Mouse (Mus musculus) right cerebral cortex, adult 2 months (tissue): ENCODE data around the gene Hmgb2.
"Not testable (repeated sequence)": the region's sequence is repeated elsewhere in the genome, so short reads cannot be mapped to it uniquely, and the experiment has no call there.

Source experiments
- DNase-seq, 2 experiments: peaks; one replicate each; pipeline ENCODE4 v3.0.0; 2021 to 2022; ENCODE audit warnings: low spot score in 2 of 2

Gene Hmgb2

DNA sequence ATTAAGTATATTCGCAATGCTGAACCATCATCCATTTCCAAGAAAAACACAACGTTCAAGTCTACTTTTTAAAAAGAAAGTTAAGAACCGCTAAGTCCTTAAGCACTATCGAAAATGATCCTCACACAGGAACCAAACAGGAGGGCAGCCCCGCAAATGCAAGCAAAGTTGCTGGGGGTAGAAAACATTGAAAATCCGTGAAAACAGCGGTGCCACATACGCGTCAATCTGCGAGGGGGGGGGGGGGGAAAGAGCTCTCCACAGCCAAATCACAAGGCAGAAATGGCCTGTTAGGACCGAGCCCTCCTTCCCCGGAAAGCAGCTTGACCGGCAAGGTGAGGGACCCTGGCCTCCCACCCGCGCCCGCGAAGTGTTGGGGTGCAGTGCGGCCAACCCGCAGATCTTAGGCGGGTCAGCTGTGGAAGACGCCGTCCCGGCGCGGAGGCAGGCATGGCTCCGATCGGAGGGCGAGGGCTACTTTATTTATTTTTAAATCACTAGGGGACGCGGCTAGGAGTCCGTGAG lies 854 bp upstream of the Hmgb2 start:
- no peak for DNase-seq

DNA sequence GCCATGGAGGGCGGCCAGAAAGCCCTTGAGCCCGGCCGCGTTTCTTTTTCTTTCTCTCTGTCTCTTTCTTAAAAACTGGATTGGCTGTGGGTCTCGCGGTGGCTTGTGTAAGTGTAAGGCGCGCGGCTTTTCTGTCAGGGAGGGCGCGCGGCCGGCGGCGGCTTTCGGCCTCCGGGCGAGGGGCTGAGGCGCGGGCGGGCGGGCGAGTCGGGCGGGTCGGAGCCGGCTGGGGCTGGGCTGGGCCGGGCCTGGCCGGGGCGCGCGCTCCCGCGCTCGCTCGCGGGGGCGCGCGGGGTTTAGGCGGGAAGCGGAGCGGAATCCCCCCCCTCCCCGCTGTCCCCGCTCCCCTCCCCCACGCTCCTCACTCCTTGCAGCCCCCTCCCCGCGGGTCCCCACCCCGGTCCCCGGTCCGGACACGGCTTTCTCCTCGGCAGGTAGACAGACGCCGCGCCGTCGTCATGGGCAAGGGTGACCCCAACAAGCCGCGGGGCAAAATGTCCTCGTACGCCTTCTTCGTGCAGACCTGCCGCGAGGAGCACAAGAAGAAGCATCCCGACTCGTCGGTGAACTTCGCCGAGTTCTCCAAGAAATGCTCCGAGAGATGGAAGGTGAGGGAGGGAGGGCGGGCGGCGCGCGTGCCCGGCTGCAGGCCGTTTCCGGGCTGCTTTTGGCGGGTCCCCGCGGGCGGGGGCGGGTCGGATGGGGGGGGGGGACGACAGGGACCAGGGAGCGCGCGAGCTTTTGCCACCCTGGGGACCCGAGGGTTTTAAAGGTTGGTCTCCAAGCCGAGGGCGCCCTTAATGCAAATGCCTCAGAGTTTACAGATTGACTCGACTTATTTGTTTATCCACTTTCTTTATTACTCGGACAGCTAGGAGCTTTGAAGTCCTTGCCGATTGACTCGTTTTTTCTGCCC lies 692 bp downstream of the Hmgb2 start:
- DNase-seq, result peak in 1 of 2 experiments; percentile 9

DNA sequence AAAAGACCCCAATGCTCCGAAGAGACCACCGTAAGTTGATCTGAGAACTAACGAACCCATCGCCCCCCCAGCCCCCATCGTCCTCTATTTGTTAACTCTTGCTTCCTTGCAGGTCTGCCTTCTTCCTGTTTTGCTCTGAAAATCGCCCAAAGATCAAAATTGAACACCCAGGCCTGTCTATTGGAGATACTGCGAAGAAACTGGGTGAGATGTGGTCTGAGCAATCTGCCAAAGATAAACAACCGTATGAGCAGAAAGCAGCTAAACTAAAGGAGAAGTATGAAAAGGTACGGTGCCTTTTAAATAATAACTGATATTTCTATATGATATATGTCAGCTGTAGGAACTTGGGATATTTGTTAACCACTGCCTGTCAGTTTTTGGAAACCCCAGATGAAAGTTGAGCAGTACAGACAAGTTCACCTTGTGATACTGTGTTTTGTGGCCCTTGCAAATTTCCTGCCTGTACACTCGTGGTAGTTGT lies 1.5 kb downstream of the Hmgb2 start:
- not testable (repeated sequence) for DNase-seq

DNA sequence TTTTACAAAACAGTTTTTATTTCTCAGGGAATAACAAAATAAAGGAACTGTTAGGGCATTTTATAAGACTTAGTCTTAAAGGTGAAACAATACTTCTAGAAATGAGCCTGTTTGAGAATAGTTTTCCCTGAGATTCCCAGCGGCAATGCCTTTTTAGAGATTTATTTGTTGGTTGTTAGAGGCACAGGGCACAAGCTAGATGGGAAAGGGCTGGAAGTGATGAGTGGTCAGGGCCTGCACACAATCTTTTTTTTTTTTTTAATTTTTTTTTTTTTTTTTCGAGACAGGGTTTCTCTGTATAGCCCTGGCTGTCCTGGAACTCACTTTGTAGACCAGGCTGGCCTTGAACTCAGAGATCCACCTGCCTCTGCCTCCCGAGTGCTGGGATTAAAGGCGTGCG lies 5.0 kb downstream of the Hmgb2 start:
- DNase-seq, result not testable (repeated sequence)

DNA sequence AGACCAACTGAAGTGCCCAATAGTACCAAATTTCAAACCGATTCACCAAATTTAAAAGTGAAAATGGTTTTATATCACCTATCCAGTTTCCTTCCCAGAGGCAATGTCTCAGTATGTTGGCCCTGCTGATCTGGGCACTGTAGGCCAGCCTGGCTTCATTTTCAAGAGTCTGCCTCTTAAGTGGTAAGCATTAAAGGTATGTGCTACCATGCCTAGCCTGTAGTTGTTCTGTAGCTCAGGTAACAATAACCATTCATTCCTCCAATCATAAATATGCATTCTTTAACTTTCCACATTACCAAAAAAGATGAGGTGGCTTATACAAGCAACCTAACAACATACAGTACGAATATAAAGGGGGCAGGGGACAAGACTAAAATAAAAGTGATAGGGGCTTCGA lies 6.0 kb downstream of the Hmgb2 start:
- no peak for DNase-seq

DNA sequence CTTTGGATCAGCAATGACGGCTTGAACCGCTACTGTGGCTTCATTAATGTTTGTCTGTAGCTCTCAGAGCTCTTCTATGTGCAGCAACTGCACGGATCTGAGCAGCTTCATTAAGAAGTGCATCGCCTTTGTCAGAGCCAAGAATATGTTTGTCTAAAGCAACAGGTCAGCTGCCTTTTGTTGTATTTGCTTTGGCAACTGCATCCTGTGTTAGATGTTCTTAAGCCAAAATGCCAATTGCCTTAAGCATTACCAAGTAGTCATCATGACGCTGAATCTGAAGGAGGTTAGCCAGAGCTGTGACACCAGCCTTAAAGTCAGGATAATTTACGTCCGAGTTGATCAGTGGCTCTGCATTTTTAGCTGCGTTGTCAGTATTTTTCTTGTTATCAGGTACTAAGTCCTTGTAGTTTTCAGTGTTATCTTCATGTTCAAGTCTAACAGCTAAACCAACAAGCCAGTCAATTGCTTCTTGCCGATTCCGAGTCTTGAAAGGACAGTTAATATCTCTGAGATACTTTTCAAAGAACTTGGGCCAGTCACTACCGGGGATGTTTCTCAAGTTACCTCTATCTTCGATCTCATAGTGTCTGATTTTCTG lies 8.6 kb downstream of the Hmgb2 start:
- DNase-seq, result no peak

DNA sequence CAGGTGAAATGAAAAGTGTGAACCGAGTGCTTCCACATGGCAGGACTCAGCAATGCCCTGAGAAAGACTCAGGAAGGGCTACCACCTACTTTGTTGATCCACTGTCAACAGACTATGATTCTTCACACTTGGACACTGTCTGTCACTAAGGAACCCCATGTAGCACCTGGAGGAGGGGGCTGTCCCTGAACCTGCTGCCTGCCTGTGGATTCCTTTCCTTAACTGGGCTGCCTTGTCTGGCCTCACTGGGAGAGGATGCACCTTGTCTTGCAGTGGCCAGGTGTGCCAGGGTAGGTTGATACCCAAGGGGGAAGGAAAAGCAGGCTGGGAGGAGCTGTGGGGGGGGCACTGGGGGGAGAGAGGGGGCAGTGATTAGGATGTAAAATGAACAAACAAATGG lies 16.3 kb downstream of the Hmgb2 start:
- DNase-seq, result no peak

DNA sequence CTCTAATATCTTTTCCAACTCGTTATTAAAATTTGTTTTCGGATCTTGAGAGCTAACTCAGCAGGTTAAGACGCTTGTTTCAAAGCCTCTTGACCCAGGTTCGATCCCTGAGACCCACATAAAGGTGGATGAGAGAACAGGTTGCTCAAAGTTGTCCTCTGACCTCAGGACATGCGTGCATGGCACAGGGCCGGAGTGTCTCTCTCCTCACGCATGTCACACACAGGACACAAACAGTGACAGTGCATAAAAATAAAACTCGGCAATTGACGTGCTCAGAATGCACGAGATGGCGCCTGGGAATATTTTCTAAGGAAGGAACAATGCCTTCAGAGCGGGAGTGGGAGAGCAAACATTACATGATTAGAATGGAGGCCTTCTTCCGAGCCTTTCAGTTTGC lies 18.5 kb downstream of the Hmgb2 start:
- no peak for DNase-seq

DNA sequence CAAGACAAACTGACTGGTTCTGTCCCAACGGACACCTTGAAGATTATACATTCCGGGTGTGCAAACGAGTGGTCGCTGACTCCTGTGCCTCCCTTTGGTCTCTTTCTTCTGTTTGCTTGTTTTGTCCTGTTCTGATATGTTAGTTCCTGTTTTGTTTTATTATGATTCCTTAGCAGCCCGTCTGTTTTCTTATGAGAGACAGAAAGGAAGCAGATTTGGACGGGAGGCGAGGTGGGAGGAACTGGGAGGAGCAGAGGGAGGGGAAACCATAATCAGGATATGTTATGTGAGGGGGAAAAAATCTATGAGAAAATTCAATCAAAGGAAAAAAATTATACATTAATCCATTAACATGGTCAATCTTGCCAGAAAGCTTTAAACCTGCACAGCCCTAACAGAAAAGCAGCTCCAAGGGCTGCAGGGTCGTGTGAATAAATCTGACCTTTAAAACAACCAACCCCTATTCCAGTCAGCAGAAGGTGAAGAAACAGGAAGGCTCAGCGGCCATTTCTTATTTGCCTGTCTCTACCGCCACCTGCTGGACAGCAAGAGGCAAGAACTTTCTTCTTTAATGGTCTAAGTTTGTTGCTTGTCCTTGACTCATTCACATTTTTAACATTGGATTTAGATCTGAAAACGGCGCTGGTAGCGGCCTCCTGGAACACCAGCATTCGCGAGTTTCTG lies 19.1 kb downstream of the Hmgb2 start:
- DNase-seq, result peak; percentile 83 to 84

DNA sequence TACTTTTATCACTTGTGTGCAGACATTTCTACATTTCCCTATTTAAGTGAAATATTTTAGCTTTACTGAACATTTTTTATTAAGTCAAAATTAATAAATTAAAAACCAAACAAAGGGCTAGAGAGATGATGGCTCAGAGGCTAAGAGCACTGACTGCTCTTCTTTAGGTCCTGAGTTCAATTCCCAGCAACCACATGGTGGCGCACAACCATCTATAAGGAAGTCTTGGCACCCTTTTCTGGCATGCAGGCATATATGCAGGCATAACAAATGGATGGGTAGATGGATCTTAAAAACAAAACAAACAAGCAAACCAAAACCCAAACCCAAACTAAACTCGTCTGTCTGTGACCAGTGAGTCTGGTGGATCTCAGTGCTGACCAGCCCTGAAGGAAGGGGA lies 20.5 kb downstream of the Hmgb2 start:
- no peak for DNase-seq

DNA sequence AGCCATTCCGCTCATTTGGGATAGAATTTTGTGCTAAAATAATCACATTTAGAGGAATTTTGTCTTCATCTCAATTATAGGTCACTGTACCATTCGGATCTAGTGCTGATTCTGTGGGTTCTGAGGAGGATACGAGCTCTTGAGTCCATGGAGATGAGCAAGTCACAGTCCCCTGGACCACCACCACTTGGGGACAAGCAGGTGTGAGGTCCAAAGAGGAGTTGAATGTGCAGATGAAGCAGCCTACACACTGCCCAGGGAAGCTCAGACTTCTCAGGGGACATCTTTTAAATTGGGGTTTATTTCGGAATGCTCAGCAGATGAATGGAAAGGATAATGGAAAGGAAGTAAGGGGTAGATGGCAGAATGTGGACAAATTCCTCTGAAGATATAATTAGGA lies 21.4 kb downstream of the Hmgb2 start:
- no peak for DNase-seq

DNA sequence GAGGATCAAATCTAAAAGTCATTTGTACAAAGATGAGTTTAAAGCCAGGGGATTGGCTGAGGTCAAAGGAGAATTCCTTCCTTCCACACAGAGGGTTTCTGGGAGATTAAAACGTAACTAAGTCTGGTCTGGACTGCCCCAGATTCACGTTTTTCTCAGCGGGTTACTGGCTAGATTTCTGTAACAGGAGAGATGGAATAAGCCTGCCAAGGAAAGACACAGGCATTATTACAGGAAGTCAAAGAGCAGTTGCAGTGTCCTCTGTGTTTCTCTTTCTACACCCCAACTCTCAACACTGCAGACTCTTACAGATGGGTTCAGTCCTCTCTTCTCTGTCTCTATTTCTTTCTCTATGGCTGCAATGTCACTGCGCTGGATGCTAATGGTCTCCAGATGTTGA lies 22.8 kb downstream of the Hmgb2 start:
- no peak for DNase-seq

DNA sequence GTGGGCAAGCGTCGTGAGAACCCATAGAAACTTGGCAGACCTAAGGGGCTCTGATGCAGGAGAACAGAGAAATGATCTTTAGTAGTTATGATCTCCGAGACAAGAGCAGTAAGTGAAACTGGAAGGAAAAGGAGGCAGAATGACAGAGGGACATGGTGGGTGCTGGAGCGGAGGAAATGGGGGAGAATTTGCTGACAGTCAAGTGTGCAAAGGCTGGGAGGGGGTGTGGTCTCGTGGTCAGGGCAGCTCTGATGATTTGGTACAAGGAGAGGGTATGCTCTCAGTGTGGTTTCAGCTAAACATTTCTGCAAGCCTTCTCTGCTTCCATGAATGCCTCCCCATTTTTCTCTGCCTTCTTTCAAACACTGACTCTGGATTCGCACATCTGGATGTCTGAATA lies 24.5 kb downstream of the Hmgb2 start:
- DNase-seq, result no peak

DNA sequence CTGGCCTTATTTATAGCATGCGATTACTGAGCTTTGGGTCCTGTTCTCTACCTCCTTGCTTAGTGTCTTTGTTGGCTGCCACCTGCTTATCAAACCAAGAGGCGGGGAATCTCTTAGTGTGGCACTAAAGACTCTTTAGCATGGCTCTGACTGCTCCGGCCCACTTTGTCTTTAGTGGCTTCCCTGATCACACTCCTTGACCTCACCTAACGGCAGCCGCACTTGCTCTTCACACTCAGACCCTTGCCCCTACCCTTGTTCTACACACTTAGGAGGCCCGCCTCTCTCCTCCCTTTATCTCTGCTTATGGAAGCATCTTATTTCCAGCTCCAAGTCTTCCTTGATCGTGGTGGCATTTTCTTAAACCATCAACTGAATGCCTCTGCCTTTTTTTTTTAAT lies 26.9 kb downstream of the Hmgb2 start:
- DNase-seq, result no peak

DNA sequence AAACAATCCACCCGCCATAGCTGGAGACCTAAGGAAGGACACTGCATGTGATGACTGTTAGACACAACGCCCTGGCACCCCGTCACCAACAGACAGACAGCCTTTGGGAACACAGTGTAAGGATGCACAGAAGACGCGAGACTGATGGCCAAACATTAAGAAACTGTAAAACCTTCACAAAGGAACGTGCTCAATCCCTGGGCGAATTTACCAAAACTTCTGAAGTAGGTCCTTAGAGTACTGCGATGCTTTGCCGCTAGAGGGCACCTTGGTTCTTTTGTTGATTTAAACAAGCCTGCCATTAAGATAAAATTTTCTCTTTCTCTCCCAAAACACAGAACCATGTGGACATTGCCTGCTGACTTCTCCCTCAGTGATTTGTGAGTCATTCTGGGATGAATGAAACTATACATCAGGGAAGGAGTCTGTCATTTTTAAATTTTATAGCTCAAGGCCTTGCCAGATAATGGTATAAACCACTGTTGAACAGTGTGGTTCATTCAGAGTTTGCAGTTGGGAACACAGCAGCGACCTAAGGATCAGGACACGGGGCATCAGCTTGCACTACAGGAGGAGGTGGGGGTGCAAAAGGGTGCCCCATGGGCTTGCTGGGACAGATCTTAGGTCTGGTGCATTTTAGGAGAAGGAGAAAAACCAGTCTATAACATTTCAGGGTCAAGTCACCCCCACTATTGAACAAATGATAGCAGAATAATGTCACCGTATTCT lies 28.6 kb downstream of the Hmgb2 start:
- DNase-seq, result peak; percentile 84 to 86

DNA sequence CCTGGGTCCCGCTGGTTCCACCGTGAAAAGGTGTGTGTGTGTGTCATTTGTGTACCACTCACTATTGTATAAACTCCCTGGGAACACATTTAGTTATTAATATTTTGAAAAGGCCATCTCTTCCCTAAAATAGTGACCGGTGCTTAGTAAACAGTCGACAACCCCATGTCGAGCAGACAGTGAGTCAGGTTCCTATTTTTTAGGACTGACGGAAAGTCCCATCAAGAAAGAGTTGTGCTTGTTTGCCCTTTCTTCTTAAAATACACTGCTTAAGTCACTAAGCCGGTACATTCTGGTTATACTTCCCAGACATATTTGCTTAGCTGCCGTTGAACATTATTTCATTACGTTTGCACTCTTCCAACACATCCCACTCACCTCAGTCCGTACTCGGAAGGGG lies 29.2 kb downstream of the Hmgb2 start:
- DNase-seq, result no peak

DNA sequence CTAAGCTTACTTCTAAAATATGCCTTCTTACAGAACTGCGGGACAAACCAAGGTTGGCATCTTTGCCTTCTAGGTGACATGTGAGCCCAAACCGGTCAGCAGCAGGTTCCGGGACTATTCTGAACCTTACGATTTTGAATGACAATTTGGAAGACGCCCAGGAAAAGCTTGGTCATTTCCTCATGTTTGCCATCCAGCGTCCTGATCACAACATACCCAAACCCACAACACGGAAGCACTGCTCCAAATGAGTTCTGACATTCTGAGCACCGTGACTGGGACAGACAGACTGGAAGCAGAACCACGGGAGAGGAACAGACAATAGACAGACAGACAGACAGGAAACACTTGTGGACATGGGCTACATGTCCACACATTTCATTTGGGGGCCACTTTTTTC lies 29.7 kb downstream of the Hmgb2 start:
- DNase-seq, result no peak

DNA sequence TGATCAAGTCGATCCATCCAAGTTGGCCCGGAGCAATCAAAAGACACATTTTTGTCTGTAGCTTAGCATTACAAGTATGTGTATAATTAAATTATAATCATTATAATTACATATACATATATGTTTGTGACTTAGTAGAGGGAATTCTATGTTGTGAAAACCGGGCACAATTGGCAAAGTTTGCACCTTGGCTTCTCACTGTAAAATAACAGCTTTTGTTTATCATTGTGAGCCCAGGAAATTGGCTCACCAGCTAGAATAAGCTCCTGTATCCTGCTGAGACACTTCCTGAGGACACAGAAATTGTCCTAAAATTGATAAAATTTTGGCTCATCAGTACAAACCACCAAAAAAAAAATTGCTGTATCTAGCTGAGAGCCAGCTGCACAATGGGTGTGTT lies 34.7 kb downstream of the Hmgb2 start:
- no peak for DNase-seq

DNA sequence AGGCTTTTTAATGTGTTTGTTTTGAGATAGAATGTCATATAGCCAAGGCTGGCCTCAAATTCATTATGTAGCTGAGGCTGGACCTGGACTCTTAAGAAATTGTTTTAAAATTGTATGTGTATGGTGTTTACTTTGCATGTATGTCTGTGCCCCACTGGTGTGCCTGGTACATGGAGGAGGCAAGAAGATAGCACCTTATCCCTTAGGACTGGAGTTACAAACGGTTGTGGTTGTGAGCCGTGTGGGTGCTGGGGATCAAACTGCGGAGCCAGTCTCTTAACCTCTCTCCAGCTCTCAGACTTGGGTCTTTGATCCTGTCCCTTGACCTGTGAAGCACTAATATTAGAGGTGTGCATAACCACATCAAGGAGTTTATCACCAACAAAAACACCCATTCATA lies 35.1 kb downstream of the Hmgb2 start:
- no peak for DNase-seq

DNA sequence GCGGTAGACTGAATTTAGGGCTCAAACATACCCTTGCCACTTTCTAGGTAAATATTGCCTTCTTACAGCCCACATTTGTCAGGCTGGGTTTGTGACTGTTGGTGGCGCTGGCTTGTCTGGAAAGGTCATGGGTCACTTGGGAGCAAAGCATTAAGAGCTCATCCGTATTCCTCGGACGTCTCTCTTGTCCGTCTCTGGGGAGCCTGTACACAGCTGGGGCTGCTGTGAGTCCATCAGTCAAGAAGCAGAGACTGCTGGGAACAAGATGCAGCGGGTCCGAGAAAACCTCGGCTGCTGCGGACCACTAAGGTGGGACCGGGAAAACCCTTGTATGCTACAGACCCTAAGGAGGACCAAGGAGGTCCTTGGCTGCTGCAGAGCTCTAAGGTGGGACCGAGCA lies 35.9 kb downstream of the Hmgb2 start:
- no peak for DNase-seq

DNA sequence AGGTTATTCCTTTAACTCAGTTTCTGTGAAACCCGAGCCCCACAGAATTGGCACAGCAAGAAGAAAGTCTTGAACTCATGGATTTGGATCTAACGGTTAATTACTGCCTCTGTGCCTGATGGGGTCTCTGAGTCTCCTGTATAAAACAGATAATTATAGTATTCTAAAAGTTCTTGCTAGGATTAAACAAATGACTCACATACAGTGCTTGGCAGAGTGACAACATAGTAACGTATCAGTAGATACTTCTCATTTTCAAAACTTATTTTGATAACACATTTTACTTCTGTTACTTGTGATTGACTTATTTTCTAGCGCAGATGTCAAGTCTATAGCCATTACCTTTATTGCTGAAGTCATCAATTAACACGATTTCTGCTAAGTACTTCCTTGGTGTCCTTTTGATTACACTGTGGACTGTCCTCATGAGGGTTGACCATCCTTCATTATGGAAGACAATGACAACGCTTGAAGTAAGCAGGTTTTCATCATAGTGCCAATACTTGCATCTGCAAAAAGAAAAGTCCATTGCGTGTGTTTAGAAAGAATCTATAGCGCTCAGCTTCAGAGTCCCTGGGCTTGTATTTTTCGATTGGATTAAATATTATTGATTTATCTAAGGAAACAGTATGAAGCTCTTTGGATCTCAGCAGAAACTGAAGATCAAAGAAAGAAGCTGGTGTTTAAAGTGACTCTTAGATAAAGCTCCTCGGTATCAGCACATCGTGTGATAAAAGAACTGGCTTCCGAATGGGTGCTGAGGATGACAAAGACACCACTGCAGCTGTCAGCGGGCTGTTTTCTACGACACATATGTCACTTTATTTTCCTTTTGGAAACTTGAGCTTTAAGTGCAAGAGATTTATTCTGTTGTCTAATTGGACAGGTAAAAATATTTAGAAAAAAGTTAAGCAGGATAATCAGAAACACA lies 40.7 kb downstream of the Hmgb2 start:
- DNase-seq, result no peak
